Mouse (Mus musculus): ENCODE data around the gene Pigyl. TPM values are rescaled to one million over a fixed set of nuclear protein-coding genes. Genes with fewer than 3 reads are reported as not detected.

Pigyl gene
- polyA plus RNA-seq (2016; fragmentation: Nextera tagmentation; extraction: Ambion mirVana) = 41.1 and 46.3 TPM in 2 replicates

- Histone ChIP-seq H3K4me1 (peaks cover 20% of the 10 kb centered on the region), H3K4me2 (peak within 1 kb of the TSS; percentile 94), H3K9me3 (replicated peaks) (no peaks in the 10 kb centered on the region), H3K9ac (peak within 1 kb of the TSS; percentile 85), H3K36me3 (peaks cover 12% of the 10 kb centered on the region), H3K27ac (peak within 1 kb of the TSS; percentile 64), H3K27me3 (replicated peaks) (peaks cover 7% of the 10 kb centered on the region), H3K4me3 (peak within 1 kb of the TSS; percentile 72)
- ATAC-seq = peak; percentile 97
- WGBS (ENCODE audit: insufficient replicate concordance) = under 1% methylated on average over 65 of the region's 65 CpGs
Observed at GRCm38 (mm10) chr9:22156497-22157245, at the start of gene Pigyl. Gene Pigyl (plus strand): TSS chr9:22156846.

- H3K9me3 ChIP-seq (replicated peaks) = no peaks in the 10 kb centered on the region
- H3K9ac ChIP-seq = no peak overlapping the region
- ATAC-seq = no peak
- no peak overlapping the region for H3K27ac ChIP-seq
- H3K4me3 ChIP-seq = no peak overlapping the region
- peaks cover 38% of the 10 kb centered on the region for H3K36me3 ChIP-seq
- WGBS (ENCODE audit: insufficient replicate concordance) = 81% methylated on average over 9 of the region's 9 CpGs
- H3K27me3 ChIP-seq (replicated peaks) = peaks cover 3% of the 10 kb centered on the region; the same call in 1 of the 2 replicates
- no peak overlapping the region for H3K4me2 ChIP-seq
- H3K4me1 ChIP-seq = no peaks in the 10 kb centered on the region
Observed at GRCm38 (mm10) chr9:22108194-22108593, 48.5 kb upstream of the Pigyl start.

GRCm38 (mm10) chr9:22115635-22116034, 41.0 kb upstream of the Pigyl start:
- Histone ChIP-seq H3K27ac (no peak overlapping the region), H3K9ac (peak overlapping the region; percentile 89), H3K9me3 (replicated peaks) (no peaks in the 10 kb centered on the region), H3K4me3 (peak overlapping the region; percentile 82), H3K4me1 (peaks cover 35% of the 10 kb centered on the region), H3K4me2 (peak overlapping the region; percentile 82), H3K27me3 (replicated peaks) (no peaks in the 10 kb centered on the region), H3K36me3 (peaks cover 42% of the 10 kb centered on the region)
- 80% methylated on average over 4 of the region's 4 CpGs for WGBS (ENCODE audit: insufficient replicate concordance)
- no peak for ATAC-seq

GRCm38 (mm10) chr9:22116086-22116485, 40.6 kb upstream of the Pigyl start:
- no peak for ATAC-seq
- Histone ChIP-seq H3K9me3 (replicated peaks) (no peaks in the 10 kb centered on the region), H3K4me1 (peaks cover 39% of the 10 kb centered on the region), H3K9ac (peak overlapping the region; percentile 89), H3K4me3 (peak overlapping the region; percentile 82), H3K36me3 (peaks cover 37% of the 10 kb centered on the region), H3K27me3 (replicated peaks) (no peaks in the 10 kb centered on the region), H3K27ac (peak overlapping the region; percentile 79), H3K4me2 (peak overlapping the region; percentile 82)
- 31% methylated on average over 15 of the region's 15 CpGs for WGBS (ENCODE audit: insufficient replicate concordance)

- Histone ChIP-seq H3K4me3 (peak within 1 kb of the TSS; percentile 82), H3K9me3 (replicated peaks) (no peaks in the 10 kb centered on the region), H3K4me2 (peak within 1 kb of the TSS; percentile 82), H3K36me3 (peaks cover 29% of the 10 kb centered on the region), H3K9ac (peak within 1 kb of the TSS; percentile 89), H3K27ac (peak within 1 kb of the TSS; percentile 79), H3K4me1 (peaks cover 47% of the 10 kb centered on the region), H3K27me3 (replicated peaks) (no peaks in the 10 kb centered on the region)
- under 1% methylated on average over 52 of the region's 52 CpGs for WGBS (ENCODE audit: insufficient replicate concordance)
- peak; percentile 89 for ATAC-seq
Observed at GRCm38 (mm10) chr9:22116740-22117426, 39.8 kb upstream of the Pigyl start, which contains the start of gene Elof1. Gene Elof1 (minus strand): TSS chr9:22117172.

GRCm38 (mm10) chr9:22117754-22118456, 38.7 kb upstream of the Pigyl start:
- peaks cover 19% of the 10 kb centered on the region for H3K36me3 ChIP-seq
- H3K27ac ChIP-seq = peak overlapping the region; percentile 55
- ATAC-seq = no peak; the same call in 1 of the 2 replicates

GRCm38 (mm10) chr9:22119543-22119942, 37.1 kb upstream of the Pigyl start:
- WGBS (ENCODE audit: insufficient replicate concordance) = 82% methylated on average over 4 of the region's 4 CpGs
- no peak for ATAC-seq
- Histone ChIP-seq H3K36me3 (peaks cover 3% of the 10 kb centered on the region; the same call in 1 of the 2 replicates), H3K4me2 (no peak overlapping the region), H3K4me3 (no peak overlapping the region), H3K27ac (no peak overlapping the region), H3K27me3 (replicated peaks) (no peaks in the 10 kb centered on the region), H3K9ac (no peak overlapping the region), H3K4me1 (peaks cover 72% of the 10 kb centered on the region), H3K9me3 (replicated peaks) (no peaks in the 10 kb centered on the region)

More at GRCm38 (mm10) chr9:22117754-22118456, 38.7 kb upstream of the Pigyl start:
- H3K4me3 ChIP-seq = peak overlapping the region; percentile 82
- H3K4me2 ChIP-seq = peak overlapping the region; percentile 82
- peaks cover 57% of the 10 kb centered on the region for H3K4me1 ChIP-seq
- no peaks in the 10 kb centered on the region for H3K9me3 ChIP-seq (replicated peaks)
- H3K9ac ChIP-seq = 0 out of 2 replicates have a peak overlapping the region, but pooled peaks have one; percentile 66
- WGBS (ENCODE audit: insufficient replicate concordance) = 37% methylated on average over 10 of the region's 10 CpGs
- no peaks in the 10 kb centered on the region for H3K27me3 ChIP-seq (replicated peaks)

GRCm38 (mm10) chr9:22121545-22121944, 35.1 kb upstream of the Pigyl start:
- no peaks in the 10 kb centered on the region for H3K9me3 ChIP-seq (replicated peaks)
- ATAC-seq = peak; percentile 63; the same call in 1 of the 2 replicates
- H3K4me3 ChIP-seq = no peak overlapping the region
- H3K36me3 ChIP-seq = peaks cover 17% of the 10 kb centered on the region
- peak overlapping the region; percentile 30 for H3K4me2 ChIP-seq
- H3K27ac ChIP-seq = peak overlapping the region; percentile 84
- peak overlapping the region; percentile 39 for H3K9ac ChIP-seq
- peaks cover 72% of the 10 kb centered on the region for H3K4me1 ChIP-seq
- no peaks in the 10 kb centered on the region for H3K27me3 ChIP-seq (replicated peaks)

GRCm38 (mm10) chr9:22122005-22122404, 34.6 kb upstream of the Pigyl start:
- Histone ChIP-seq H3K36me3 (peaks cover 22% of the 10 kb centered on the region), H3K4me1 (peaks cover 72% of the 10 kb centered on the region), H3K9ac (peak overlapping the region; percentile 39), H3K27me3 (replicated peaks) (no peaks in the 10 kb centered on the region), H3K4me2 (peak overlapping the region; percentile 30), H3K4me3 (no peak overlapping the region), H3K9me3 (replicated peaks) (no peaks in the 10 kb centered on the region), H3K27ac (peak overlapping the region; percentile 84)
- no peak for ATAC-seq
- WGBS (ENCODE audit: insufficient replicate concordance) = 75% methylated on average over 3 of the region's 3 CpGs

- H3K4me3 ChIP-seq = no peak overlapping the region
- H3K27me3 ChIP-seq (replicated peaks) = no peaks in the 10 kb centered on the region
- peak overlapping the region; percentile 84 for H3K27ac ChIP-seq
- 70% methylated on average over 7 of the region's 7 CpGs for WGBS (ENCODE audit: insufficient replicate concordance)
- no peak overlapping the region for H3K9ac ChIP-seq
- ATAC-seq = peak; percentile 33; the same call in 1 of the 2 replicates
- peaks cover 62% of the 10 kb centered on the region for H3K4me1 ChIP-seq
- H3K36me3 ChIP-seq = peaks cover 33% of the 10 kb centered on the region
- H3K4me2 ChIP-seq = no peak overlapping the region
- H3K9me3 ChIP-seq (replicated peaks) = no peaks in the 10 kb centered on the region
Observed at GRCm38 (mm10) chr9:22123069-22123609, 33.5 kb upstream of the Pigyl start.

- no peak overlapping the region for H3K4me3 ChIP-seq
- H3K4me1 ChIP-seq = peaks cover 67% of the 10 kb centered on the region
- 82% methylated on average over 3 of the region's 3 CpGs for WGBS (ENCODE audit: insufficient replicate concordance)
- ATAC-seq = no peak
- H3K27ac ChIP-seq = peak overlapping the region; percentile 84
- H3K9ac ChIP-seq = no peak overlapping the region
- H3K9me3 ChIP-seq (replicated peaks) = no peaks in the 10 kb centered on the region
- no peak overlapping the region for H3K4me2 ChIP-seq
- no peaks in the 10 kb centered on the region for H3K27me3 ChIP-seq (replicated peaks)
- H3K36me3 ChIP-seq = peaks cover 44% of the 10 kb centered on the region
Observed at GRCm38 (mm10) chr9:22124169-22124568, 32.5 kb upstream of the Pigyl start.

Measured in liver, embryonic 12.5 days (tissue).